Mouse (Mus musculus) E14TG2a.4 (cell line): Measurements from ENCODE around the gene Cdk5rap2.

Experiments used
- CTCF ChIP-seq: conservative IDR thresholded peaks from 2 replicates; pipeline ENCODE4 v1.5.1; 2014; ENCODE audit warnings: low read length
- POU5F1 ChIP-seq: IDR thresholded peaks from 2 replicates; pipeline ENCODE4 v1.6.1; 2014; ENCODE audit warnings: low read length, borderline replicate concordance

- TF ChIP-seq CTCF (peak; percentile 91), POU5F1 (no peak)
Observed at GRCm38 (mm10) chr4:70307230-70307629, 103.0 kb downstream of the Cdk5rap2 start.
